Mouse (Mus musculus) kidney, adult 2 months (tissue): ENCODE results near the gene Caln1.

Source experiments
- CTCF ChIP-seq: fragments of 200-500 bp; conservative IDR thresholded peaks from 2 replicates; pipeline ENCODE4 v1.5.1; 2011; ENCODE audit warnings: low read depth, mild to moderate bottlenecking, control low read depth, low read length, moderate library complexity, mixed read lengths; ENCODE audit not compliant: insufficient read depth, insufficient read length
- POLR2A ChIP-seq: fragments of 200-500 bp; IDR thresholded peaks from one replicate; pipeline ENCODE4 v1.6.1; 2011; ENCODE audit warnings: low read depth, low read length, control low read depth

DNA sequence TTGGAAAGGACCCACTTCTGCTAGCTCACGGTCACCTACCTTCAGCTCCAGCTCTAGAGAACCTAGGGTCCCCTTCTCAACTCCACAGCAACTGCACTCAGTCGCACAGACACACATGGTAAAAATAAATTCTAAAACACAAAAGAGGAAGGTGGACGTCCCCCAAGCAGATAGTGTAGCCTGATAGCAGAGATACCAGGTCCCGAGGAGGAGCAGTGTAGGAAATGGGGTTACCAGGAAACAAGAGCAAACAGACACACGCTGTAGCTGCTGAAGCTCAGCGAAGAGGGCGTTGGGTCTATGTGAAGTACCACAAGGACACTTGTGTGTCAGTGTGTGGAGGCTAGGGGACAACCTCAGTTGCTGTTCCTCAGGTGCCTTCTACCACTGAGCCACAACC, 24.3 kb upstream of the Caln1 start:
- no peak for TF ChIP-seq POLR2A
- TF ChIP-seq CTCF: no peak
